Mouse (Mus musculus) CH12.LX (cell line): ENCODE data around the gene Sdccag8.

Source experiments
- CTCF ChIP-seq, 2 experiments: IDR thresholded peaks in 1 of 2; conservative IDR thresholded peaks in 1 of 2; 2 replicates each; pipeline ENCODE4 v1.5.1; 2011 to 2012; ENCODE audit warnings: low read depth in 2 of 2, low read length in 2 of 2, improper control_type of control experiment in 1 of 2, inconsistent platforms in 1 of 2, mild to moderate bottlenecking in 1 of 2, moderate library complexity in 1 of 2
- MAFK ChIP-seq: IDR thresholded peaks from 2 replicates; pipeline ENCODE4 v1.6.1; 2011; ENCODE audit warnings: low read length, improper control_type of control experiment; ENCODE audit not compliant: insufficient replicate concordance
- POLR2A ChIP-seq: IDR thresholded peaks from 2 replicates; pipeline ENCODE4 v1.6.1; 2011; ENCODE audit warnings: low read depth, mild to moderate bottlenecking, improper control_type of control experiment, low read length
- RAD21 ChIP-seq: IDR thresholded peaks from 2 replicates; pipeline ENCODE4 v1.6.1; 2011; ENCODE audit warnings: low read depth, mild to moderate bottlenecking, low read length, improper control_type of control experiment, moderate library complexity
- USF1 ChIP-seq: IDR thresholded peaks from 2 replicates; pipeline ENCODE4 v1.6.1; 2014; ENCODE audit warnings: low read depth, mild to moderate bottlenecking, inconsistent platforms, low read length, improper control_type of control experiment

DNA sequence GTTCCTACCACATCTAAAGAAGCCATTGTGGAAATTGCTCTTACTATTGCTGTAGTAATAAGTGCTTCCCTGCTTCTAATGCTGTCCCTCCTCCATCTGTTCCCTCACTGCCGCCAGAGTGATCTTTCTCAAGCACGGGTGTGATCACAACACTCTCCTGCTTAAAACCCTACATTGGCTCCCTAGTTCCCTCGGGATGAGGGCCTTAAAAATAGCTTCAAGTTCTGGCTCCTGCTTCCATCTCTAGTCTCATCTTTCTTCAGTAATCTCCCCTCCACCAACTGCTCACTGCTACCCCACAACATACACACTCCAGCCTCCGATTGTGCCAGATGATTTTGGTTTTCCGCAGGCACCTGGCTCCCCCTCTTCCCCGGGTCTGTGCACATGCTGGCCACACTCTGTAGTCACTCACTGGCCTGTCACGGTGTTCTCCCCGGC, 125.5 kb downstream of the Sdccag8 start:
- TF ChIP-seq CTCF (conservative IDR thresholded peaks at IDR 0.05 in 1 of 2, IDR thresholded peaks at IDR 0.05 in 1 of 2; ENCODE audit: low read depth in 2 of 2, low read length in 2 of 2) (no peak), USF1 (no peak), POLR2A (no peak), MAFK (no peak), RAD21 (no peak)
